Mouse (Mus musculus) spleen, adult 2 months (tissue): ENCODE results near the gene Psmd4.

Experiments used
- CTCF ChIP-seq: fragments of 200-500 bp; IDR thresholded peaks from 2 replicates; pipeline ENCODE4 v1.5.1; 2011; ENCODE audit warnings: mild to moderate bottlenecking, inconsistent platforms; ENCODE audit not compliant: insufficient read depth, insufficient read length, insufficient replicate concordance; ENCODE audit errors: extremely low read depth
- POLR2A ChIP-seq: fragments of 200-500 bp; IDR thresholded peaks from 2 replicates; pipeline ENCODE4 v1.6.1; 2011; ENCODE audit warnings: low read depth, low read length, inconsistent platforms

- no peak for TF ChIP-seq CTCF
- no peak for TF ChIP-seq POLR2A
Observed at GRCm38 (mm10) chr3:95028603-95029002, 13.8 kb downstream of the Psmd4 start.
